Mouse (Mus musculus) stomach, postnatal 0 days (tissue): ENCODE results near the gene Supt4a.

Source experiments
- CTCF ChIP-seq: IDR thresholded peaks from 2 replicates; pipeline ENCODE4 v1.5.1; 2016; ENCODE audit warnings: antibody characterized with exemption, low read depth, mild to moderate bottlenecking, moderate library complexity
- EP300 ChIP-seq: optimal IDR thresholded peaks from 2 replicates; pipeline ENCODE3; 2016; ENCODE audit warnings: antibody characterized with exemption

DNA sequence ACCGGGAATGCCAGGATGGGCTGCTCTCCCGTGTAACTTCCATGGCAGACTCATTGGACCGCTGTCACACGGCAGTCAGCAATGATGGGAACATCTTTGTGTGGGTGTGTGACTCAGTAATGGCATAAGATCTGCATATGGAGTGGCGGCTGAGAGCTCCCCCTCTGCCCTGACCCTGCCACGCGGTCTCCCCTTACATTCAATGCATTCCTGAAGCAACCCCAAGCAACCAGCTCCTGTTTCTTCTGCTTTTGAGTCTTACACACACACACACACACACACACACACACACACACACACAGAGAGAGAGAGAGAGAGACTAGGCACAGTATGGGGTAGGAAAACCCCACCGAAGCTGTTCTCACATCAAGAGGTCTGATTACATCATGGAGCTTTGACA, 29.8 kb upstream of the Supt4a start:
- no peak for TF ChIP-seq CTCF
- no peak for TF ChIP-seq EP300
